Mouse (Mus musculus) right cerebral cortex, postnatal 10 days (tissue): ENCODE data around the gene Krt77.

Experiments used
- DNase-seq, 2 experiments: peaks; one replicate each; pipeline ENCODE4 v3.0.0; 2021; ENCODE audit warnings: low spot score in 2 of 2

The Krt77 gene

GRCm38 (mm10) chr15:101834784-101835328 is 34.6 kb downstream of the Krt77 start:
- no peak for DNase-seq

GRCm38 (mm10) chr15:101833131-101833530 is 36.4 kb downstream of the Krt77 start:
- no peak for DNase-seq

- no peak for DNase-seq
Observed at GRCm38 (mm10) chr15:101829441-101829840, 40.1 kb downstream of the Krt77 start.

- DNase-seq, result no peak
Observed at GRCm38 (mm10) chr15:101821786-101822185, 47.7 kb downstream of the Krt77 start.

GRCm38 (mm10) chr15:101817875-101818274 is 51.6 kb downstream of the Krt77 start, which contains the start of gene Krt2:
Gene Krt2 (minus strand): TSS chr15:101818169.
- no peak for DNase-seq
